ENCODE assay signal across 8 mouse cellular contexts in the genomic region with DNA sequence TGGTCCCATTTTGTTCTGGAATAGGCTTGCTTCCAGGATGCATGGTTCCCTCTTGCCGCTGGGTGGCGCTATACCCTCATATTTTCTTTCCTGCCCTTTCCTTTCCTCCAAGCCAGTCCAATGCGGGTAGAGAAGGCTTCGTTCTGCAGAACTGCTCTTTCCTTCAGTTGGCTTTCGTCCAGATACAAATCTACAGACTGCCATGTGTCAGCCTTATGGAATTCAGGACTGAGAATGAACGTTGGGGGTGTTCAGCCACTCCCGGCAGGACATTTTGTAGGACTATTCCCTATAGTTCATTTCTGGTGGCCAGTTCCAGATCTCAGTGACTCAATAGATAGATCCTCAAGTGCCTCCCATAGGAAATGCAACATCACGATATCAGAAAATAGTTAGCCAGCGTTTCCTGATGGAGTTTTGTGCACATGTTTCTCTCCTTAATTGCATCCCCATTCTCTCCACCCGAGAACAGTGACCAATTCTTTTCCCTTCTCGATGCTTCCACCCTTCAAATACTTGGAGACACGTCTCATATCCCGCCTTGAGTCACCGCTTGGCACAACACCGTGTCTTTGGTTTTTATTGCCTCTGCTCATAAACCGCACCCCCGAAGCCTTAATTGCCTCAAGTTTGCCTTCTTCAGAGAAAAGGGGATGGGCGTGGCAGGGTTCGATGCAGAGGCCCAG. TPM values are rescaled to one million over a fixed set of nuclear protein-coding genes. Genes with fewer than 3 reads are reported as not detected.
A peak's percentile ranks its signal among the peaks of the same experiment; 100 is the strongest.
DNase-seq lines count a peak whose midpoint lies in the region; ATAC-seq and TF ChIP-seq lines count a peak whose summit lies in the region.

No protein-coding gene starts in this region.

- H3K36me3 ChIP-seq in E14TG2a.4 (ENCODE audit: insufficient read depth, low read length): no peaks in the 10 kb centered on the region
- no peaks in the 10 kb centered on the region for H3K36me3 ChIP-seq in embryonic facial prominence, embryonic 13.5 days
- H3K36me3 ChIP-seq in kidney, postnatal 0 days (ENCODE audit: insufficient read depth, low read length): no peaks in the 10 kb centered on the region
- H3K36me3 ChIP-seq in liver, embryonic 12.5 days: no peaks in the 10 kb centered on the region
- no peaks in the 10 kb centered on the region for H3K36me3 ChIP-seq in neural tube, embryonic 13.5 days
- H3K36me3 ChIP-seq in thymus, adult 2 months (ENCODE audit: control insufficient read depth, insufficient read depth, low read length): no peaks in the 10 kb centered on the region

- ATAC-seq in embryonic facial prominence, embryonic 13.5 days (ENCODE audit: insufficient number of reproducible peaks, insufficient read depth, low FRiP score, low TSS enrichment, low read depth): peak; percentile 46; the same call in 1 of the 2 replicates
- peak; percentile 66; the same call in 1 of the 2 replicates for ATAC-seq in kidney, postnatal 0 days (replicated peaks; ENCODE audit: low FRiP score, low read depth)
- ATAC-seq in liver, embryonic 12.5 days: 0 out of 2 replicates have a peak, but pooled peaks have one; percentile 18
- ATAC-seq in neural tube, embryonic 13.5 days (ENCODE audit: low read depth): peak; percentile 15; the same call in 1 of the 2 replicates

- peaks cover 10% of the 10 kb centered on the region for H3K9me3 ChIP-seq in E14TG2a.4 (ENCODE audit: low read length)
- H3K9me3 ChIP-seq in embryonic facial prominence, embryonic 13.5 days: no peaks in the 10 kb centered on the region
- H3K9me3 ChIP-seq in kidney, postnatal 0 days (replicated peaks; ENCODE audit: low read length): no peaks in the 10 kb centered on the region
- H3K9me3 ChIP-seq in liver, embryonic 12.5 days (replicated peaks): no peaks in the 10 kb centered on the region
- H3K9me3 ChIP-seq in neural tube, embryonic 13.5 days: no peaks in the 10 kb centered on the region

- H3K27me3 ChIP-seq in E14TG2a.4 (ENCODE audit: insufficient read depth, low read length): peaks cover 39% of the 10 kb centered on the region
- no peaks in the 10 kb centered on the region for H3K27me3 ChIP-seq in embryonic facial prominence, embryonic 13.5 days
- H3K27me3 ChIP-seq in kidney, postnatal 0 days (ENCODE audit: insufficient read depth, low read length): no peaks in the 10 kb centered on the region
- H3K27me3 ChIP-seq in liver, embryonic 12.5 days (replicated peaks): peaks cover 56% of the 10 kb centered on the region
- no peaks in the 10 kb centered on the region for H3K27me3 ChIP-seq in neural tube, embryonic 13.5 days
- no peaks in the 10 kb centered on the region for H3K27me3 ChIP-seq in thymus, adult 2 months (ENCODE audit: control insufficient read depth, insufficient read depth, low read length)

- H3K4me2 ChIP-seq in embryonic facial prominence, embryonic 13.5 days: peak overlapping the region; percentile 33; the same call in 1 of the 2 replicates
- H3K4me2 ChIP-seq in kidney, postnatal 0 days (ENCODE audit: low read length): peak overlapping the region; percentile 40
- H3K4me2 ChIP-seq in liver, embryonic 12.5 days: no peak overlapping the region
- H3K4me2 ChIP-seq in neural tube, embryonic 13.5 days: peak overlapping the region; percentile 30

- peak overlapping the region; percentile 69 for H3K27ac ChIP-seq in embryonic facial prominence, embryonic 13.5 days
- H3K27ac ChIP-seq in kidney, postnatal 0 days: no peak overlapping the region
- no peak overlapping the region for H3K27ac ChIP-seq in liver, embryonic 12.5 days
- H3K27ac ChIP-seq in neural tube, embryonic 13.5 days (replicated peaks): no peak overlapping the region
- no peak overlapping the region for H3K27ac ChIP-seq in thymus, adult 2 months (ENCODE audit: control insufficient read depth, insufficient read depth, low read length)

- peaks cover 44% of the 10 kb centered on the region for H3K4me1 ChIP-seq in E14TG2a.4 (replicated peaks; ENCODE audit: low read depth, low read length)
- H3K4me1 ChIP-seq in embryonic facial prominence, embryonic 13.5 days: peaks cover 28% of the 10 kb centered on the region
- H3K4me1 ChIP-seq in kidney, postnatal 0 days (replicated peaks; ENCODE audit: insufficient read depth, low read length): peaks cover 9% of the 10 kb centered on the region
- peaks cover 9% of the 10 kb centered on the region for H3K4me1 ChIP-seq in liver, embryonic 12.5 days
- peaks cover 32% of the 10 kb centered on the region for H3K4me1 ChIP-seq in neural tube, embryonic 13.5 days (replicated peaks)
- peaks cover 11% of the 10 kb centered on the region for H3K4me1 ChIP-seq in thymus, adult 2 months (replicated peaks; ENCODE audit: control insufficient read depth, insufficient read depth, low read length)

- 0 out of 2 replicates have a peak overlapping the region, but pooled peaks have one; percentile 7 for H3K4me3 ChIP-seq in E14TG2a.4 (replicated peaks; ENCODE audit: low read length)
- no peak overlapping the region for H3K4me3 ChIP-seq in embryonic facial prominence, embryonic 13.5 days
- no peak overlapping the region for H3K4me3 ChIP-seq in kidney, postnatal 0 days (replicated peaks; ENCODE audit: low read depth, low read length)
- H3K4me3 ChIP-seq in liver, embryonic 12.5 days: no peak overlapping the region
- H3K4me3 ChIP-seq in neural tube, embryonic 13.5 days: no peak overlapping the region
- H3K4me3 ChIP-seq in thymus, adult 2 months (ENCODE audit: control insufficient read depth, insufficient read depth, low read length): no peak overlapping the region

- peak; percentile 72 to 75 for DNase-seq in adrenal gland, postnatal 36 days
- peak; percentile 74 to 81 for DNase-seq in heart, adult 9 months (ENCODE audit: low spot score in 2 of 2)
- DNase-seq in kidney, postnatal 0 days (ENCODE audit: low spot score): peak; percentile 96
- peak; percentile 61 for DNase-seq in thymus, adult 2 months

- no peak for TF ChIP-seq POLR2A in thymus, adult 2 months (IDR thresholded peaks at IDR 0.05; ENCODE audit: control insufficient read depth, extremely low read depth, insufficient read depth, low read length, poor library complexity)

- peak; percentile 83 for TF ChIP-seq CTCF in E14TG2a.4 (conservative IDR thresholded peaks at IDR 0.05; ENCODE audit: low read length)
- TF ChIP-seq CTCF in kidney, postnatal 0 days (IDR thresholded peaks at IDR 0.05; ENCODE audit: low read depth): peak; percentile 97
- TF ChIP-seq CTCF in thymus, adult 2 months (IDR thresholded peaks at IDR 0.05; ENCODE audit: borderline replicate concordance, control insufficient read depth, extremely low read depth, insufficient read depth, low read length, poor library complexity): no peak

- no peak overlapping the region for H3K9ac ChIP-seq in embryonic facial prominence, embryonic 13.5 days
- H3K9ac ChIP-seq in kidney, postnatal 0 days (ENCODE audit: low read depth, low read length): no peak overlapping the region
- H3K9ac ChIP-seq in liver, embryonic 12.5 days: no peak overlapping the region
- no peak overlapping the region for H3K9ac ChIP-seq in neural tube, embryonic 13.5 days

- WGBS in embryonic facial prominence, embryonic 13.5 days: 35% methylated on average over 19 of the region's 19 CpGs
- WGBS in kidney, postnatal 0 days: 6% methylated on average over 19 of the region's 19 CpGs
- 42% methylated on average over 19 of the region's 19 CpGs for WGBS in liver, embryonic 12.5 days (ENCODE audit: insufficient replicate concordance)
- WGBS in neural tube, embryonic 13.5 days: 13% methylated on average over 19 of the region's 19 CpGs
- WGBS in thymus, adult 2 months: 42% methylated on average over 19 of the region's 19 CpGs

RNA-seq across cellular contexts. Expression of a gene that starts 4.2 kb away (rescaled TPM):
- not detected for total RNA-seq in adrenal gland, postnatal 36 days (2021)
- polyA plus RNA-seq in embryonic facial prominence, embryonic 13.5 days (2015; fragmentation: Nextera tagmentation; extraction: Ambion mirVana): 0.25 and 0.65 TPM in 2 replicates
- 0.37 and 0.62 TPM in 2 replicates for polyA plus RNA-seq in kidney, postnatal 0 days (2015; fragmentation: Nextera tagmentation; extraction: Ambion mirVana)
- 0.10 and 0.32 TPM in 2 replicates for polyA plus RNA-seq in liver, embryonic 12.5 days (2016; fragmentation: Nextera tagmentation; extraction: Ambion mirVana)
- polyA plus RNA-seq in neural tube, embryonic 13.5 days (2015; fragmentation: Nextera tagmentation; extraction: Ambion mirVana): 0.33 and 0.61 TPM in 2 replicates
- 0.79 and 1.8 TPM in 2 replicates for polyA plus RNA-seq in thymus, adult 2 months (2012; rRNA removed)

RNA-seq across cellular contexts. Expression of a gene that starts 52.2 kb away (rescaled TPM):
- 10 to 100 TPM; 18.2 to 28.0 TPM for total RNA-seq in adrenal gland, postnatal 36 days (2021)
- 7.5 TPM in 2 replicates for polyA plus RNA-seq in embryonic facial prominence, embryonic 13.5 days (2015; fragmentation: Nextera tagmentation; extraction: Ambion mirVana)
- 48.0 and 52.3 TPM in 2 replicates for polyA plus RNA-seq in kidney, postnatal 0 days (2015; fragmentation: Nextera tagmentation; extraction: Ambion mirVana)
- 116 and 120 TPM in 2 replicates for polyA plus RNA-seq in liver, embryonic 12.5 days (2016; fragmentation: Nextera tagmentation; extraction: Ambion mirVana)
- polyA plus RNA-seq in neural tube, embryonic 13.5 days (2015; fragmentation: Nextera tagmentation; extraction: Ambion mirVana): 5.2 and 6.3 TPM in 2 replicates
- polyA plus RNA-seq in thymus, adult 2 months (2012; rRNA removed): 26.4 and 34.1 TPM in 2 replicates

RNA-seq across cellular contexts. Expression of a gene that starts 52.2 kb away (rescaled TPM):
- total RNA-seq in adrenal gland, postnatal 36 days (2021): 10 to 100 TPM; 26.5 to 31.9 TPM
- 23.4 and 27.5 TPM in 2 replicates for polyA plus RNA-seq in embryonic facial prominence, embryonic 13.5 days (2015; fragmentation: Nextera tagmentation; extraction: Ambion mirVana)
- polyA plus RNA-seq in kidney, postnatal 0 days (2015; fragmentation: Nextera tagmentation; extraction: Ambion mirVana): 31.8 and 34.8 TPM in 2 replicates
- 36.3 and 37.5 TPM in 2 replicates for polyA plus RNA-seq in liver, embryonic 12.5 days (2016; fragmentation: Nextera tagmentation; extraction: Ambion mirVana)
- polyA plus RNA-seq in neural tube, embryonic 13.5 days (2015; fragmentation: Nextera tagmentation; extraction: Ambion mirVana): 82.9 and 92.2 TPM in 2 replicates
- 42.1 TPM in 2 replicates for polyA plus RNA-seq in thymus, adult 2 months (2012; rRNA removed)

Comparison
In these comparisons a context has a peak if more than half of its experiments do, and no peak if none do; other contexts are left out.
1. ATAC-seq: peak in every context shown above with its lines; median percentile 66 in kidney, postnatal 0 days; 46 in embryonic facial prominence, embryonic 13.5 days; 18 in liver, embryonic 12.5 days; 15 in neural tube, embryonic 13.5 days.